Mouse (Mus musculus): Measurements from ENCODE around the gene Sesn1.

Sesn1 gene

GRCm38 (mm10) chr10:41875624-41876023, 65.9 kb downstream of the Sesn1 start:
- DNase-seq, result no peak

GRCm38 (mm10) chr10:41878344-41878743, 68.6 kb downstream of the Sesn1 start:
- no peak for DNase-seq

- no peak for DNase-seq
Measured at GRCm38 (mm10) chr10:41879675-41880074, 69.9 kb downstream of the Sesn1 start.

- DNase-seq, result no peak
Measured at GRCm38 (mm10) chr10:41880206-41880605, 70.5 kb downstream of the Sesn1 start.

GRCm38 (mm10) chr10:41880777-41881176, 71.0 kb downstream of the Sesn1 start:
- no peak for DNase-seq

GRCm38 (mm10) chr10:41881438-41881837, 71.7 kb downstream of the Sesn1 start:
- DNase-seq, result no peak

GRCm38 (mm10) chr10:41883741-41884575, 74.2 kb downstream of the Sesn1 start:
- DNase-seq, result no peak

- peak; percentile 95 for DNase-seq
Measured at GRCm38 (mm10) chr10:41887080-41887821, 77.5 kb downstream of the Sesn1 start.

- DNase-seq, result no peak
Measured at GRCm38 (mm10) chr10:41888365-41888941, 78.7 kb downstream of the Sesn1 start.

- no peak for DNase-seq
Measured at GRCm38 (mm10) chr10:41889566-41889965, 79.8 kb downstream of the Sesn1 start.

- no peak for DNase-seq
Measured at GRCm38 (mm10) chr10:41890537-41890936, 80.8 kb downstream of the Sesn1 start.

- DNase-seq, result no peak
Measured at GRCm38 (mm10) chr10:41891312-41891711, 81.6 kb downstream of the Sesn1 start.

GRCm38 (mm10) chr10:41893433-41894411, 84.0 kb downstream of the Sesn1 start:
- DNase-seq, result no peak

- no peak for DNase-seq
Measured at GRCm38 (mm10) chr10:41896425-41896824, 86.7 kb downstream of the Sesn1 start.

GRCm38 (mm10) chr10:41896865-41897264, 87.1 kb downstream of the Sesn1 start:
- DNase-seq, result no peak

- no peak for DNase-seq
Measured at GRCm38 (mm10) chr10:41901456-41901855, 91.7 kb downstream of the Sesn1 start.

GRCm38 (mm10) chr10:41901864-41902263, 92.1 kb downstream of the Sesn1 start:
- DNase-seq, result no peak

- DNase-seq, result no peak
Measured at GRCm38 (mm10) chr10:41907473-41907872, 97.7 kb downstream of the Sesn1 start.

- DNase-seq, result no peak
Measured at GRCm38 (mm10) chr10:41907950-41908349, 98.2 kb downstream of the Sesn1 start.

GRCm38 (mm10) chr10:41908899-41909298, 99.2 kb downstream of the Sesn1 start:
- DNase-seq, result no peak

- DNase-seq, result no peak
Measured at GRCm38 (mm10) chr10:41912290-41912994, 102.7 kb downstream of the Sesn1 start.

GRCm38 (mm10) chr10:41926726-41927125, 117.0 kb downstream of the Sesn1 start:
- no peak for DNase-seq
